Mouse (Mus musculus): ENCODE measurements around the gene Syk.

DNA sequence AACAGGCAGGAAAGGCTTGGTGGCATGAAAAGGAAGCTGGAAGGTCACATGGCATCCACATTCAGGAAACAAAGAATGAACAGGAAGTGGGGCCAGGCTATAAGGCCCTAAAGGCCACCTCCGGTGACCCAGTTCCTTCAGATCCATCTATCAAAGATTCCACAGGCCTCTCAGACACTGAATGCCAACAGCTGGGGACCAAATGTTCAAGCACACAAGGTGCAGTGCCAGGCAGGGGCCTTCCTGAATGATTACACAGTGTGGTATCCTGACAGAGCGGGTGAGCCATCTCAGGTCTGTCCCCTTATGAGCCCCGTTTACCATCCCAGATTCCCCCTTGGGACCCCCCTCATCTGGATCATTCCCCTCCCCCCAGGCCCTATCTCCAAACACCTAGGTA lies 63.6 kb downstream of the Syk start:
- TF ChIP-seq CTCF (conservative IDR thresholded peaks at IDR 0.05; ENCODE audit: insufficient read depth, insufficient read length, low read depth, low read length) (no peak), POLR2A (IDR thresholded peaks at IDR 0.05; ENCODE audit: low read depth, low read length) (no peak)
